Mouse (Mus musculus) stomach, embryonic 14.5 days (tissue): Measurements from ENCODE around the gene Scarb2. TPM values are rescaled to one million over a fixed set of nuclear protein-coding genes. Genes with fewer than 3 reads are reported as not detected.

Source experiments
- ATAC-seq: fragments of 200-750 bp; cut with Nextera tagmentation; 2 replicates; pipeline ENCODE4 v1.8.0; 2017; ENCODE audit warnings: low read depth, moderate TSS enrichment; ENCODE audit not compliant: insufficient number of reproducible peaks, insufficient read depth, low FRiP score
- H3K27ac ChIP-seq: fragments of 300-500 bp; sonication (generic); 2 replicates; pipeline ENCODE4 v1.5.1; 2014; ENCODE audit warnings: mild to moderate bottlenecking, low read length, moderate library complexity, mixed read lengths
- H3K27me3 ChIP-seq: fragments of 300-500 bp; sonication (generic); 2 replicates; pipeline ENCODE4 v1.6.1; 2014; ENCODE audit warnings: low read length, control low read depth, mixed read lengths; ENCODE audit not compliant: control insufficient read depth, insufficient read depth
- H3K36me3 ChIP-seq: fragments of 300-500 bp; sonication (generic); 2 replicates; pipeline ENCODE4 v1.6.1; 2014; ENCODE audit warnings: mild to moderate bottlenecking, control low read depth, low read length, moderate library complexity, mixed read lengths; ENCODE audit not compliant: control insufficient read depth, insufficient read depth
- H3K4me1 ChIP-seq: fragments of 300-500 bp; sonication (generic); 2 replicates; pipeline ENCODE4 v1.6.1; 2014; ENCODE audit warnings: low read length, control low read depth, mixed read lengths; ENCODE audit not compliant: control insufficient read depth, insufficient read depth
- H3K4me2 ChIP-seq: fragments of 300-500 bp; sonication (generic); replicated peaks from 2 replicates; pipeline ENCODE4 v1.6.1; 2014; ENCODE audit warnings: low read depth, low read length, control low read depth
- H3K4me3 ChIP-seq: fragments of 300-500 bp; sonication (generic); 2 replicates; pipeline ENCODE4 v1.5.1; 2014; ENCODE audit warnings: low read depth, low read length, control low read depth
- H3K9ac ChIP-seq: fragments of 300-500 bp; sonication (generic); replicated peaks from 2 replicates; pipeline ENCODE4 v1.6.1; 2014; ENCODE audit warnings: low read depth, mild to moderate bottlenecking, control low read depth, low read length, moderate library complexity, mixed read lengths
- H3K9me3 ChIP-seq: fragments of 300-500 bp; sonication (generic); 2 replicates; pipeline ENCODE4 v1.6.1; 2016; ENCODE audit warnings: low read depth, low read length, control low read depth; ENCODE audit not compliant: control insufficient read depth
- WGBS: fragments of 180-500 bp; shearing (Covaris S2); extraction: QIAGEN DNeasy Blood & Tissue Kit; methylation state at CpG from one replicate; pipeline ENCODE4 v1.1.7; 2014; 5-methylcytosine and 5-hydroxymethylcytosine counted together
- microRNA-seq: library from miRNA; unstranded; fragments of <30 nt; microRNA quantifications from one replicate; pipeline ENCODE4, GENCODE M21; 2016
- polyA plus RNA-seq: library from polyadenylated mRNA; unstranded; fragments of >200 nt; fragmentation: Nextera tagmentation; extraction: Ambion mirVana; gene quantifications from 2 replicates; pipeline ENCODE4 v1.2.1, GENCODE M21; 2014

Scarb2 gene
- polyA plus RNA-seq, 1 experiment from 2014 or later = 13.0 TPM

DNA sequence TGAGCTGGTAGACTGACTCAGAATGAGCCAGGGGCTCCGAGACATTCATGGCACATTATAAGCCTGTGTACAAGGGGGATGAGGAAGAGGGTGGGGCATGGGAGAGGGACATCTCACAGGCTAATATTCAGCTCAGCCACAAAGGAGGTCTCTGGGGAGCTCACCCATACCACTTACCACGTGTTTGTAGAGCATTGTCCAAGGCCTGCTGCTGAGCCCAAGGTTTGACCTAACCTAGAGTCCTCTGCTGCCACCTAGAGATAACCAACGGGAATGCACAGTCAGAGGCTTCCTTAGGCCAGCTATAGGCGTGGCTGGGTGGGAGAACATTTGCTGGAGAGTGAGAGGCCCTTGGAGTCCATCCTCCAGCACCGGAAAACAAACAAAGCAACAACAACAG lies 108.5 kb downstream of the Scarb2 start:
- peak; percentile 68 for ATAC-seq
- WGBS = 23% methylated on average over 5 of the region's 5 CpGs
- Histone ChIP-seq H3K36me3 (no peaks in the 10 kb centered on the region), H3K9me3 (no peaks in the 10 kb centered on the region), H3K27ac (no peak overlapping the region), H3K27me3 (0 out of 2 replicates have a peak, but pooled peaks cover 4% of the 10 kb centered on the region), H3K4me3 (no peak overlapping the region), H3K4me1 (no peaks in the 10 kb centered on the region), H3K9ac (no peak overlapping the region), H3K4me2 (no peak overlapping the region)

DNA sequence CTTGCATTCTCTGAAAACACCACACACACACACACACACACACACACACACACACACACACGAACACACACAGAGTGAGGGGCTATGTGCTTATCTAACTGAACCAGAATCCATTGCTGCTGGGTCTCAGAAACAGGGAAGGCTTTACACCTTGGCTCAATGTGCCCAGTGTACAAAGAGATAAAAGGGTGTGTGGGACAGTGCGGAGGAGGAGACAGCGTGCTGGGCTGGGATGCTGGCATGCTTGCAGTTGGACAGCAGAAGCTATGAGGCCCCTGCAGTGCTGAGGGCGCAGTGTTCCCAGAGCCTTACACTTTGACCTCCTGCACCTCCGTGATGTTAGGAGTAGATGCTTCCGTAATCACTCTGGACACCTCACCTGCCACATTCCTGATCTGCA lies 110.2 kb downstream of the Scarb2 start:
- Histone ChIP-seq H3K4me1 (no peaks in the 10 kb centered on the region), H3K9ac (no peak overlapping the region), H3K9me3 (no peaks in the 10 kb centered on the region), H3K27me3 (peaks cover 7% of the 10 kb centered on the region; the same call in 1 of the 2 replicates), H3K36me3 (no peaks in the 10 kb centered on the region), H3K27ac (no peak overlapping the region), H3K4me3 (no peak overlapping the region), H3K4me2 (no peak overlapping the region)
- ATAC-seq = no peak
- WGBS = 80% methylated on average over 6 of the region's 6 CpGs

DNA sequence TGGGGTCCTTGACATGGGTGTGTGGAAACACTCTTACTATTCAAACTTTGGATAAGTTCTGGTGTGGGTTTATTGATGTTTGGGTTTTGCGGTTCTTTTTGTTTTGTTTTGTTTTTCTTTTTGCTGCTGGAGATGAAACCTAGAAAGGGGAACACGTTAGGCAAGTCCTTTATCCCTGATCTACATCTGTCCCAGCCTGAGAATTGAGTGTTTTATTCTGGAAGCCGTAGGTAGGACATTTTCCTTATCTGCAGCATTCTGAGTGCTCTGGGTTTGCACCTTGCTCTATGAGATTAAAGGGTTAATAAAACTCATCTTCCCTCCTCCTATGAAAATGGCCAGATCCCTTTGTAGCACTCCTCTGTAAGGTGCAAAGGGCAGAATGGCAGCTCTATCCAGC lies 110.9 kb downstream of the Scarb2 start:
- Histone ChIP-seq H3K4me1 (no peaks in the 10 kb centered on the region), H3K9me3 (no peaks in the 10 kb centered on the region), H3K27ac (no peak overlapping the region), H3K4me2 (no peak overlapping the region), H3K9ac (no peak overlapping the region), H3K27me3 (peaks cover 8% of the 10 kb centered on the region; the same call in 1 of the 2 replicates), H3K36me3 (no peaks in the 10 kb centered on the region), H3K4me3 (no peak overlapping the region)
- WGBS = 80% methylated on average over 3 of the region's 3 CpGs
- ATAC-seq = no peak

DNA sequence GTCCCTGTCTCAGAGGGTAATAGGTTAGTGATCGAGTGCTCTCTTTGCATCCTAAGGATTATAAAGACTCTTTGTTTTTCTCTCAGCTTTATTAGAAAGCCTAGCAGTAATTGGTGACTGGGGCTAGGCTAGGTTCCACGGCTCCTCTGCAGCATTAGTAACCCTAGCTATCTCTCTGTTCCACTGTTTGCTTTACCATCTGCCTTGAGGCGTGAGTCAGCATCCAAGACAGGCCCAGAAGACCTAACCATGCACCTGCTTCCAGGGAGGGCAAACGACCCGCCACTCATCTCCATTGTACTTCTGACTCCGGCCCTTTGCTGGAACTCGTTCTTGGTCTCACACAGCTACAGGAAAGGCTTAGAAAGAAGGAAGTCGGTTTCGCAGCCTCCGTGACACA lies 112.8 kb downstream of the Scarb2 start:
- no peak overlapping the region for H3K4me2 ChIP-seq
- no peak overlapping the region for H3K27ac ChIP-seq
- ATAC-seq = no peak
- H3K27me3 ChIP-seq = peaks cover 8% of the 10 kb centered on the region; the same call in 1 of the 2 replicates
- no peak overlapping the region for H3K9ac ChIP-seq
- no peak overlapping the region for H3K4me3 ChIP-seq
- H3K9me3 ChIP-seq = no peaks in the 10 kb centered on the region
- H3K36me3 ChIP-seq = no peaks in the 10 kb centered on the region
- H3K4me1 ChIP-seq = no peaks in the 10 kb centered on the region
- WGBS = 57% methylated on average over 10 of the region's 10 CpGs

DNA sequence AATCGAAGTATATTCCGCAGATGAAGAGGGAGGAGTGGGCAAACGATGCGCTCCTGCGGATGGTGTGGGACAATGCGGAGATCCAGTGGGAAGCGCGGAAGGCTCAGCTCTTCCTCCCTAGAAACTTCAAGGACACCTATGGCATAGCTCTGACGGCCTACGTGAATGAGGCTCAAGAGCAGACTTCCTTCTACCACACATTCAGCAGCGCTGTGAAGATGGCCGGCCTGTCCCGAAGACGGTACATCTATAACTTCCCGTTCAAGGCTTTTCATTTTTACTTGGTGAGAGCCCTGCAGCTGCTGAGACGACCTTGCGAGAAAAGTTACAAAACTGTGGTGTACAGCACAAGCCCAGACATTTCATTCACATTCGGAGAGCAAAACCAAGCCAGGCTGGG lies 114.1 kb downstream of the Scarb2 start:
- H3K27ac ChIP-seq = no peak overlapping the region
- H3K9ac ChIP-seq = no peak overlapping the region
- H3K4me2 ChIP-seq = peak overlapping the region; percentile 24
- H3K36me3 ChIP-seq = no peaks in the 10 kb centered on the region
- peak overlapping the region; percentile 19; the same call in 1 of the 2 replicates for H3K4me3 ChIP-seq
- WGBS = 39% methylated on average over 18 of the region's 18 CpGs
- no peaks in the 10 kb centered on the region for H3K4me1 ChIP-seq
- H3K27me3 ChIP-seq = peaks cover 8% of the 10 kb centered on the region; the same call in 1 of the 2 replicates
- ATAC-seq = no peak
- H3K9me3 ChIP-seq = no peaks in the 10 kb centered on the region

Small RNAs within 50 kb of the gene (microRNA-seq; reads per million reads assigned to microRNA genes)
- gene Mir6415 = not detected

Other genes with a start within 250 kb of the Scarb2 start
- gene Naaa, start 228.7 kb downstream of the Scarb2 start, polyA plus RNA-seq = 17.1 and 19.6 TPM in 2 replicates
- gene Sdad1, start 196.4 kb downstream of the Scarb2 start, polyA plus RNA-seq = 53.8 and 56.0 TPM in 2 replicates
- gene Cxcl9, start 178.8 kb downstream of the Scarb2 start, polyA plus RNA-seq = not detected in 2 replicates
- 1.9 and 4.0 TPM in 2 replicates for gene Art3, start 175.0 kb downstream of the Scarb2 start, polyA plus RNA-seq
- 0.54 and 0.94 TPM in 2 replicates for gene Cxcl10, start 157.9 kb downstream of the Scarb2 start, polyA plus RNA-seq
- gene Nup54, start 71.6 kb downstream of the Scarb2 start, polyA plus RNA-seq = 53.5 and 55.2 TPM in 2 replicates
- gene Fam47e, start 48.2 kb upstream of the Scarb2 start, polyA plus RNA-seq = 0.62 TPM in 1 of 2 replicates, not detected in the other
- gene Stbd1, start 96.2 kb upstream of the Scarb2 start, polyA plus RNA-seq = 33.3 and 42.7 TPM in 2 replicates
- 0.86 and 1.1 TPM in 2 replicates for gene Ccdc158, start 168.4 kb upstream of the Scarb2 start, polyA plus RNA-seq
- 8.3 and 9.1 TPM in 2 replicates for gene Shroom3, start 176.6 kb upstream of the Scarb2 start, polyA plus RNA-seq